Mouse (Mus musculus): Measurements from ENCODE around the gene Atp12a. TPM values are rescaled to one million over a fixed set of nuclear protein-coding genes. Genes with fewer than 3 reads are reported as not detected.

Atp12a gene
- polyA plus RNA-seq, 1 experiment from 2014 or later: 2.6 TPM

- ATAC-seq (ENCODE audit: low read depth): 0 out of 2 replicates have a peak, but pooled peaks have one; percentile 10
- peak overlapping the region; percentile 21 for H3K27ac ChIP-seq (ENCODE audit: low read length)
Observed at GRCm38 (mm10) chr14:56359131-56359530, 5.7 kb upstream of the Atp12a start.

GRCm38 (mm10) chr14:56365292-56365691 is 424 bp downstream of the Atp12a start:
- peak overlapping the region; percentile 22; the same call in 1 of the 2 replicates for H3K27ac ChIP-seq (ENCODE audit: low read length)
- H3K36me3 ChIP-seq (ENCODE audit: control insufficient read depth, insufficient read depth, low read length): no peaks in the 10 kb centered on the region
- WGBS: 14% methylated on average over 8 of the region's 8 CpGs
- no peaks in the 10 kb centered on the region for H3K9me3 ChIP-seq (ENCODE audit: control insufficient read depth, low read length)
- peaks cover 8% of the 10 kb centered on the region for H3K27me3 ChIP-seq (ENCODE audit: control insufficient read depth, insufficient read depth, low read depth, low read length)
- H3K4me1 ChIP-seq (replicated peaks; ENCODE audit: control insufficient read depth, insufficient read depth, low read length): peaks cover 17% of the 10 kb centered on the region
- peak; percentile 57 for ATAC-seq (ENCODE audit: low read depth)
- peak overlapping the region; percentile 58 for H3K4me3 ChIP-seq (ENCODE audit: low read length)
- peak overlapping the region; percentile 65 for H3K9ac ChIP-seq (ENCODE audit: low read length)
- H3K4me2 ChIP-seq (ENCODE audit: low read depth, low read length): peak overlapping the region; percentile 86

More at GRCm38 (mm10) chr14:56359131-56359530, 5.7 kb upstream of the Atp12a start:
- H3K4me3 ChIP-seq (ENCODE audit: low read length): no peak overlapping the region
- H3K9me3 ChIP-seq (ENCODE audit: control insufficient read depth, low read length): no peaks in the 10 kb centered on the region
- no peak overlapping the region for H3K4me2 ChIP-seq (ENCODE audit: low read depth, low read length)
- peaks cover 7% of the 10 kb centered on the region for H3K4me1 ChIP-seq (replicated peaks; ENCODE audit: control insufficient read depth, insufficient read depth, low read length)
- H3K9ac ChIP-seq (ENCODE audit: low read length): no peak overlapping the region
- WGBS: 49% methylated on average over 6 of the region's 6 CpGs
- H3K36me3 ChIP-seq (ENCODE audit: control insufficient read depth, insufficient read depth, low read length): no peaks in the 10 kb centered on the region
- peaks cover 1% of the 10 kb centered on the region; the same call in 1 of the 2 replicates for H3K27me3 ChIP-seq (ENCODE audit: control insufficient read depth, insufficient read depth, low read depth, low read length)

- H3K36me3 ChIP-seq (ENCODE audit: control insufficient read depth, insufficient read depth, low read length): no peaks in the 10 kb centered on the region
- H3K9ac ChIP-seq (ENCODE audit: low read length): no peak overlapping the region
- 4% methylated on average over 15 of the region's 15 CpGs for WGBS
- peaks cover 17% of the 10 kb centered on the region for H3K4me1 ChIP-seq (replicated peaks; ENCODE audit: control insufficient read depth, insufficient read depth, low read length)
- peak; percentile 82 for ATAC-seq (ENCODE audit: low read depth)
- H3K4me3 ChIP-seq (ENCODE audit: low read length): no peak overlapping the region
- peak overlapping the region; percentile 62; the same call in 1 of the 2 replicates for H3K27ac ChIP-seq (ENCODE audit: low read length)
- H3K4me2 ChIP-seq (ENCODE audit: low read depth, low read length): peak overlapping the region; percentile 44
- H3K27me3 ChIP-seq (ENCODE audit: control insufficient read depth, insufficient read depth, low read depth, low read length): peaks cover 8% of the 10 kb centered on the region
- no peaks in the 10 kb centered on the region for H3K9me3 ChIP-seq (ENCODE audit: control insufficient read depth, low read length)
Observed at GRCm38 (mm10) chr14:56366712-56367111, 1.8 kb downstream of the Atp12a start.

GRCm38 (mm10) chr14:56368834-56369233 is 4.0 kb downstream of the Atp12a start:
- WGBS: 41% methylated on average over 3 of the region's 3 CpGs
- Histone ChIP-seq H3K4me3 (ENCODE audit: low read length) (no peak overlapping the region), H3K9ac (ENCODE audit: low read length) (no peak overlapping the region), H3K36me3 (ENCODE audit: control insufficient read depth, insufficient read depth, low read length) (no peaks in the 10 kb centered on the region), H3K4me1 (replicated peaks; ENCODE audit: control insufficient read depth, insufficient read depth, low read length) (peaks cover 17% of the 10 kb centered on the region), H3K4me2 (ENCODE audit: low read depth, low read length) (no peak overlapping the region), H3K9me3 (ENCODE audit: control insufficient read depth, low read length) (no peaks in the 10 kb centered on the region), H3K27ac (ENCODE audit: low read length) (no peak overlapping the region), H3K27me3 (ENCODE audit: control insufficient read depth, insufficient read depth, low read depth, low read length) (peaks cover 8% of the 10 kb centered on the region)
- no peak for ATAC-seq (ENCODE audit: low read depth)

GRCm38 (mm10) chr14:56375731-56376130 is 10.9 kb downstream of the Atp12a start:
- no peak overlapping the region for H3K4me2 ChIP-seq (ENCODE audit: low read depth, low read length)
- no peaks in the 10 kb centered on the region for H3K36me3 ChIP-seq (ENCODE audit: control insufficient read depth, insufficient read depth, low read length)
- 3% methylated on average over 6 of the region's 6 CpGs for WGBS
- peaks cover 8% of the 10 kb centered on the region; the same call in 1 of the 2 replicates for H3K4me1 ChIP-seq (replicated peaks; ENCODE audit: control insufficient read depth, insufficient read depth, low read length)
- H3K9ac ChIP-seq (ENCODE audit: low read length): no peak overlapping the region
- H3K27me3 ChIP-seq (ENCODE audit: control insufficient read depth, insufficient read depth, low read depth, low read length): no peaks in the 10 kb centered on the region
- peak; percentile 81 for ATAC-seq (ENCODE audit: low read depth)
- no peak overlapping the region for H3K4me3 ChIP-seq (ENCODE audit: low read length)
- H3K27ac ChIP-seq (ENCODE audit: low read length): no peak overlapping the region
- H3K9me3 ChIP-seq (ENCODE audit: control insufficient read depth, low read length): no peaks in the 10 kb centered on the region

- H3K9ac ChIP-seq (ENCODE audit: low read length): no peak overlapping the region
- H3K4me1 ChIP-seq (replicated peaks; ENCODE audit: control insufficient read depth, insufficient read depth, low read length): peaks cover 8% of the 10 kb centered on the region; the same call in 1 of the 2 replicates
- no peak for ATAC-seq (ENCODE audit: low read depth)
- H3K27ac ChIP-seq (ENCODE audit: low read length): no peak overlapping the region
- no peak overlapping the region for H3K4me3 ChIP-seq (ENCODE audit: low read length)
- H3K27me3 ChIP-seq (ENCODE audit: control insufficient read depth, insufficient read depth, low read depth, low read length): no peaks in the 10 kb centered on the region
- H3K36me3 ChIP-seq (ENCODE audit: control insufficient read depth, insufficient read depth, low read length): no peaks in the 10 kb centered on the region
- H3K9me3 ChIP-seq (ENCODE audit: control insufficient read depth, low read length): no peaks in the 10 kb centered on the region
- no peak overlapping the region for H3K4me2 ChIP-seq (ENCODE audit: low read depth, low read length)
Observed at GRCm38 (mm10) chr14:56377745-56378144, 12.9 kb downstream of the Atp12a start.

- WGBS: 48% methylated on average over 9 of the region's 9 CpGs
- H3K4me3 ChIP-seq (ENCODE audit: low read length): no peak overlapping the region
- no peak overlapping the region for H3K9ac ChIP-seq (ENCODE audit: low read length)
- no peaks in the 10 kb centered on the region for H3K9me3 ChIP-seq (ENCODE audit: control insufficient read depth, low read length)
- no peaks in the 10 kb centered on the region for H3K27me3 ChIP-seq (ENCODE audit: control insufficient read depth, insufficient read depth, low read depth, low read length)
- peak overlapping the region; percentile 21 for H3K4me2 ChIP-seq (ENCODE audit: low read depth, low read length)
- H3K36me3 ChIP-seq (ENCODE audit: control insufficient read depth, insufficient read depth, low read length): no peaks in the 10 kb centered on the region
- H3K27ac ChIP-seq (ENCODE audit: low read length): peak overlapping the region; percentile 39; the same call in 1 of the 2 replicates
- H3K4me1 ChIP-seq (replicated peaks; ENCODE audit: control insufficient read depth, insufficient read depth, low read length): peaks cover 8% of the 10 kb centered on the region; the same call in 1 of the 2 replicates
- ATAC-seq (ENCODE audit: low read depth): peak; percentile 59; the same call in 1 of the 2 replicates
Observed at GRCm38 (mm10) chr14:56379336-56379735, 14.5 kb downstream of the Atp12a start.

GRCm38 (mm10) chr14:56382366-56382765 is 17.5 kb downstream of the Atp12a start:
- Histone ChIP-seq H3K9ac (ENCODE audit: low read length) (no peak overlapping the region), H3K27me3 (ENCODE audit: control insufficient read depth, insufficient read depth, low read depth, low read length) (no peaks in the 10 kb centered on the region), H3K36me3 (ENCODE audit: control insufficient read depth, insufficient read depth, low read length) (no peaks in the 10 kb centered on the region), H3K4me3 (ENCODE audit: low read length) (no peak overlapping the region), H3K4me1 (replicated peaks; ENCODE audit: control insufficient read depth, insufficient read depth, low read length) (peaks cover 8% of the 10 kb centered on the region; the same call in 1 of the 2 replicates), H3K27ac (ENCODE audit: low read length) (no peak overlapping the region), H3K9me3 (ENCODE audit: control insufficient read depth, low read length) (no peaks in the 10 kb centered on the region), H3K4me2 (ENCODE audit: low read depth, low read length) (no peak overlapping the region)
- ATAC-seq (ENCODE audit: low read depth): no peak
- WGBS: 83% methylated on average over 4 of the region's 4 CpGs

GRCm38 (mm10) chr14:56390247-56390646 is 25.4 kb downstream of the Atp12a start:
- H3K27me3 ChIP-seq (ENCODE audit: control insufficient read depth, insufficient read depth, low read depth, low read length): no peaks in the 10 kb centered on the region
- no peak for ATAC-seq (ENCODE audit: low read depth)
- WGBS: 59% methylated on average over 3 of the region's 3 CpGs
- H3K27ac ChIP-seq (ENCODE audit: low read length): no peak overlapping the region
- no peak overlapping the region for H3K4me3 ChIP-seq (ENCODE audit: low read length)
- H3K9me3 ChIP-seq (ENCODE audit: control insufficient read depth, low read length): no peaks in the 10 kb centered on the region
- H3K4me2 ChIP-seq (ENCODE audit: low read depth, low read length): no peak overlapping the region
- H3K4me1 ChIP-seq (replicated peaks; ENCODE audit: control insufficient read depth, insufficient read depth, low read length): peaks cover 10% of the 10 kb centered on the region
- H3K9ac ChIP-seq (ENCODE audit: low read length): no peak overlapping the region
- H3K36me3 ChIP-seq (ENCODE audit: control insufficient read depth, insufficient read depth, low read length): no peaks in the 10 kb centered on the region
